Mouse (Mus musculus) adrenal gland, postnatal 4 days (tissue): ENCODE measurements around the gene Ndufa3. TPM values are rescaled to one million over a fixed set of nuclear protein-coding genes. Genes with fewer than 3 reads are reported as not detected.
"Not testable (repeated sequence)": the region's sequence is repeated elsewhere in the genome, so short reads cannot be mapped to it uniquely, and the experiment has no call there.

Experiments
- DNase-seq, 2 experiments: peaks; one replicate each; pipeline ENCODE4 v3.0.0; 2021 to 2022; ENCODE audit warnings: low spot score in 2 of 2, mixed read lengths in 2 of 2
- long read RNA-seq, 2 experiments: library from polyadenylated mRNA; stranded (forward); transcript quantifications; one replicate each; pipeline ENCODE4 v2.0.0; 2021
- total RNA-seq, 2 experiments: library from RNA; stranded (reverse); gene quantifications; 2 replicates each; pipeline ENCODE4 v1.2.3; 2021

Ndufa3 gene
- total RNA-seq: 100 to 1,000 TPM; 536 to 561 TPM
- long read RNA-seq, experiment 1, transcript Ndufa3-201 (4 exons, 515 nt): major isoform, 216 of 257 reads
- long read RNA-seq, experiment 1, partial matches to known transcripts: 33 of 257 reads
- long read RNA-seq, experiment 1, other reads (novel, unspliced or antisense): 3 of 257 reads
- long read RNA-seq, experiment 2, transcript Ndufa3-201 (4 exons, 515 nt): major isoform, 148 of 196 reads
- long read RNA-seq, experiment 2, partial matches to known transcripts: 37 of 196 reads
- long read RNA-seq, experiment 2, other reads (novel, unspliced or antisense): 6 of 196 reads

- peak; percentile 59 to 71 for DNase-seq
Measured at GRCm38 (mm10) chr7:3617242-3617995, at the start of gene Ndufa3. Ndufa3 (plus strand) TSS chr7:3617373.

GRCm38 (mm10) chr7:3569725-3570124 lies 47.4 kb upstream of the Ndufa3 start:
- DNase-seq: no peak

DNA sequence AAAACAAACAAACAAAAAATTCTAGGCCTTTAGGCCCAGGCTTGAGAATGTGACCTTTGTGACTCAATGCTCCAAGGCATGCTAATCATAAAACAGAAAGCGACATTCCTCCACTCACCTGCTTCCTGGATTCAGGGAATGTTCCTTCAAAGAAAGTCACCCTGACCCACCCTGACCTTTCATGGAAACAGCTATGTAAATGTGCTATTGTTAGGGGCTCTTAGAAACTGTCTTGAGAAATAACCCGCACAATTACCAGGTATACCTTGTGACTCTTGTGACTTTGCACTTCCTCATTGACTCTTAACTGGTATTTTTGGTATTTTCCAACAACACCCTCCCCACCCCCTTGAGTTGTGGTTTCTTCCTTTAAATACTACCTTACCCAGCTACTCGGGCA lies 46.6 kb upstream of the Ndufa3 start:
- not testable (repeated sequence) for DNase-seq

DNA sequence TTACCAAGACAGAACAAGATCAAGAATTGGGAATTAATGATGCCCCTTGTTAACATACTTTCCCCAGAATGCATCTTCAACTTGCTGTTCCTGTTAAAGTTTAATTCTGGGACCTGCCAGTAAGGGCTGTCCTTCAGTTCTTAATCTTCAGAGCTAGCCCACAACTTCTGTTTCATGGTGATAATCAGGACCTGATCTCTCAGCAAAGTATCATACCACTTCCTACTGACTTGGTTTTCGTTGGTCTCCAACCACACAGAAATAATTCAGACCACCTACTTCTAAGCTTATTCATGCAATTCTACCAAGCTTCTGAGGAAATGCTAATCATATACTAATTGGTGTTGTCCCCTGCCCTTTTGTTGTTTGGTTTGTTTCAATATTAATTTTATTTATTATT lies 45.3 kb upstream of the Ndufa3 start:
- DNase-seq: no peak

DNA sequence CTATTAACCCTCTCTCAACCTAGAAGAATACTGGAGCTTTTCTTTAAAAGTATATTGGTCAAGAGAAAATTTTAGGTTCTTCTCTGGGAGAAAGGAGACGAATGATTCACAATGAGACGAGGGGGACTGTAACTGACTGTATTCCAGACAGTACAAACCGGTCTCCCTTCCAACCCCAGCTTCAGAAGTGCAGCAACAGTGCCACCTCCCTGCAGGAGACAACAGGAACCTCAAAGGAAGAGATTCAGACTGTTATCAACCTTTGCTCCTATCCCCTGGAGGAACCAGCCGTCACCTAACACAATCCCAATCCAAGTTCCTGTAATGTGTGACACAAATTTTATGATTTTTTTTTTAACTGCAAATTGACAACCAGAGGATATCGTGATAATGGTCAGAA lies 43.0 kb upstream of the Ndufa3 start:
- no peak for DNase-seq

GRCm38 (mm10) chr7:3576354-3577124 lies 40.6 kb upstream of the Ndufa3 start:
- DNase-seq: no peak

- no peak for DNase-seq
Measured at GRCm38 (mm10) chr7:3578196-3578595, 39.0 kb upstream of the Ndufa3 start.

DNA sequence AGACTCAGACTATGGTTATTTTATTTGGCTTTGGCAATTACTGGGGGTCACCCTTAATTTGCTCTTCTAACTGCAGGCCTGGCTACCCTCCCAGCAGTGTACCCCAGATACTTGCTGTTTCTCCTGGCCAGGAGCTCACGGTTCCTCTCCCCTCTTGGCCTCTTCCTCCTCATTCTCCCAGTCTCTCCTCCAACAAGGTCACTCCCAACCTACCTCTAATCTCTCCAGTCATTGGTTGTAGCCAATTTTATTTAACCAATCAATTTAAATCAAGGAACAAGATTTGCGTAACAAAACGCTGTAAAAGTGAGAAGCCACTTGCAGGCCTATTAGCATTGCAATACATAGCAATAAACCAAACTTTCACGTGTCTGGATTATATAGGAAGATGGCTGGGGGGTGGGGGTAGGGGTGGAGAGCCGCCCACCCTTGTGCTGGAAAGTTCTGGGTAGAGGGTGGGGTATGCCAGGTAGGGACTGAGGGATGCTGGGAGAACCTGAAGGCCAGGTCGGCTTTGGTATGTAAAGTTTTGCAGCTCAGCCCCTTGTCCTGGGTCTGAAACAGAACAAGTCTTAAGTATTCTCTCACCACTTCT lies 38.1 kb upstream of the Ndufa3 start:
- DNase-seq: no peak

DNA sequence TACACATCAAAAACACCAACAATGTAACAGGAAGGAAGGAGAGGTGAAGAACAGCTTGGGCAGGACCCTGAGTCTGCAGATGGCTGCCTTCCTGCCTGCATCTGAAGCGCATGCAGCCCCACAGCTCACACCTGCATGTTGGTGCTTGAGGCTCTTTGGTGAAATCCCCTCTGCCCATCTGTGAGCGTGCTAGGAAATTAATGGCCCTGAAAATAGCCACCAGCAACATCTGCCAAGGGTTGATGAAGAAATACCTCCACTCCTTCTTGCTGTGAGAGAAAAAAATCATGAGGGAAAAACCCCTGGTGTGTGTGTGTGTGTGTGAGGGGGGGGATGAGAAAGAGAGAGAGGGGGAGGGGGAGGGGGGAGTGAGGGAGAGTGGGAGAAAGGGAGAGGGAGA lies 37.1 kb upstream of the Ndufa3 start:
- DNase-seq: no peak

DNA sequence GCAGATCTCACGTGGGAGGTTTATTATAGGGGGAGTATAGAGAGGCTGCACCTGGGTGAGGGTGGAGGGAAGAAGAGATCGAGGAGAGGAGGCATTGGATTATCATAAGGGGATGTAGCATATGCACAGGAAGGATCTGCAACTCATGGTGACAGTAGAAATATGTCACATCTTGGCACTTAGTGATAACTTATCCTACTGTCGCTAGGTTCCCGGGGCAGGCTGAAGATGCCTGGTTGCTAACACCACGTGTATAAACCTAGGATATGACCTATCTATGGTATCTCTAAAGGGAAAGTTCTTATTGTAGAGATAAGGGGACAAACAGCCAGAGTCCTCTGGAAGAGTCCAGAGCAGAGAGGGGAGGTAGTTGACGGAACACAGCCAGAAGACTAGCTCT lies 31.4 kb upstream of the Ndufa3 start:
- DNase-seq: no peak

DNA sequence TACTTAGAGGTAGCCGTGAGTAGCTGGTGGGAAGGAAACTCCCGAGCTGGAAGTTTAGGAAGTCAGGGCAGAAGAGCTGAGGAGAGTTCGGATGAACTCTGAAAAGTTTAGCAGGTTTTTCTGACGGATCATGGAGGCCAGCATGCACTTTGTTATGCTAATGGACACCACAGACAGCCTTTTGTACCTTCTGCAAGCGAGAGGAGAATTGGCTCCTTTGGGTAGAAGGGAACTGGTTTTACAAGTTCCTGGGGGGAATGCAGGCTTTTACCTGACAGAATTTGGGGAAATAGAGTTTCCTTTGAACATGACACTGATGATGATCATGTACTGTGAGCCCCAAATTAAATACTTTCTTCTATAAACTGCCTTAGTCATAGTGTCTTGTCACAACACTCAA lies 30.9 kb upstream of the Ndufa3 start:
- no peak for DNase-seq

- no peak for DNase-seq
Measured at GRCm38 (mm10) chr7:3587292-3587691, 29.9 kb upstream of the Ndufa3 start.

DNA sequence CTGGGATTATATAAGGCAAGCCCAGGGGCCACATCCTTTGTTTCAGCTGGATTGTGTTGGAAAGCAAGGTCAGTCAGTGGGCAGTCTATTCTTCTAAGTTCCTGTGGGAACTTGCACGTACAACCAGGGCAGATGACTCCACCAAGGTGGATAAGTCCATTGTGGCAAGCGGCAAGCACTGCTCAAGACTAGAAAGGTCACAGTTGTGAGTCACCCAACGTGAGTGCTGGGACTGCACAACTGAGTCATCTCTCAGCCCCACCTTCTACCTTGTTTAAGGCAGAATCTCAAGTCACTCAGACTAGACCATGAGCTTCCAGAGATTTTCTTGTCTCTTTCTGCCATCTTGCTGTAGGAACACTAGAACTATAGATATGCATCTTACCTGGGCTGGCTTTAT lies 26.6 kb upstream of the Ndufa3 start:
- no peak for DNase-seq

GRCm38 (mm10) chr7:3591534-3591933 lies 25.6 kb upstream of the Ndufa3 start:
- DNase-seq: no peak

DNA sequence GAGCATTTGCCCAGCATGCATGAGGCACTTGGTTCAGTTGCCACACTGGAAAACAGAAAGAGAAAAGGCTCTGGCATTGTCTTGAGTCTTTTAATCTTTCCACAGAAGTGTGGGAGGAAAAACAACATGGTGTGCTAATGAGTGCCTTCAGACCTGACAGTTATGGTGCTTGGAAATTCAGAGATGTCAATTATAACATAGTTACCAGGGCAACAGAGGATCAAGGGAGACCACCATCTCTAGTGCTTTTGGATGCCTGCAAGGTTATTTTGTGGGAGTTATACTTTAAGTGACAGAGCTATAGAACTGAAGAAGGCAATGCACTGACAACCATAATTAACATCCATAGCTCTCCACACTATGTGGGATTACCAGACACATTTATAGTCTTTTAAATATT lies 23.3 kb upstream of the Ndufa3 start:
- DNase-seq: no peak

GRCm38 (mm10) chr7:3594686-3595085 lies 22.5 kb upstream of the Ndufa3 start:
- DNase-seq: no peak

- no peak for DNase-seq
Measured at GRCm38 (mm10) chr7:3595146-3595545, 22.0 kb upstream of the Ndufa3 start.

DNA sequence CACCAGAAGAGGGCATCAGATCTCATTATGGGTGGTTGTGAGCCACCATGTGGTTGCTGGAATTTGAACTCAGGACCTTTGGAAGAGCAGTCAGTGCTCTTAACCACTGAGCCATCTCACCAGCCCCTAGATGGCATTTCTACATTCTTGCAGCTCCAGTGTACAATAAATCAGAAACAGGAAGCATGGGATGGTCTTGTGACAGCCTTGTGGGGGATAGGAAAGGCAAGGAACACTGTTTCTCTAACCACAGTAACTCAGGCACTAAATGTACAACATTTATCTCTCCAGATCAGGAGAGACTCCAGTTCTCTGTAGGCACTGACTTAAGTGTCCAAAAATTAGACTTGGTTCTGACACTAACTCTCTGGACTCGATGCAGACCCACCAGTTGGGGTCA lies 19.4 kb upstream of the Ndufa3 start:
- DNase-seq: not testable (repeated sequence)

DNA sequence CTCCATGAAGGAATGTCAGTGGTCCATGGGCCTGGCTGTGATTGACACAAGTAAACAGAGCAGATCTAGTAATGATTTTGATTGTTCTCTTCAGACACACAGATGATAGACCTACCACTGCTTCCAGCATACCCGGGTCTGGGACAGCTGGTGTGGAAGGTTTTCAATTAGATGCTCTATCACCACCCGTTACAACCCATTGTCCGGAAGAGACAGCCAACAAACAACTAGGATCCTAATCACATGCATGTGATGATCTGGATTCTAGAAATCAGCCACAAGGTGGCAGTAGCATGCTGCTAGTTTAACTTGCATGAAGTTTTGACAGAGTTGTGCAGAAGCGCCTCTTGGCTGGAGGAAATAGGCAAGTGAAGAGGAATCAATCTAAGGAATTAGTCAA lies 16.1 kb upstream of the Ndufa3 start:
- peak in 1 of 2 experiments; percentile 21 for DNase-seq

GRCm38 (mm10) chr7:3606798-3607197 lies 10.4 kb upstream of the Ndufa3 start:
- no peak for DNase-seq

DNA sequence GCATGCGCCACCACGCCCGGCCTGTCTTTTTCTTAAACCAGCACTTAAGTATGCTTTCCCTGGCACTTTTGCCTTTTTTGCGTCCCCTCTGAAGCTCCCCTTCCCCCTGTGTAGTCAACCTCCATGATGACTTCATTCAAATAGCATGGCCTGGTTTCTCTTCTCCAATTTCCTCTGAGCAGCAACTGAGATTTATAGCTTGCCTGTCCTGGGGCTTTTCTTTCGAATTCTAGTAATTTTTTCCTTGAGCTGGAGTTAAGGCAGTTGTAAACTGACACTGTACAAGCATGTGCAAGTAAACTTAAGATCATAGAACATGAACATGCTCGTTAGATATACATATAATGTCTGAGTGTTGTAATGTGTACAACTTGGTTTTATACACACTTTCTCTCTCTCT lies 9.8 kb upstream of the Ndufa3 start:
- DNase-seq: no peak

GRCm38 (mm10) chr7:3608668-3609067 lies 8.5 kb upstream of the Ndufa3 start:
- DNase-seq: no peak
